Mouse (Mus musculus) lung, postnatal 0 days (tissue): Measurements from ENCODE around the gene Kcnh4.

Source experiments
- CTCF ChIP-seq: IDR thresholded peaks from 2 replicates; pipeline ENCODE4 v1.5.1; 2016; ENCODE audit warnings: antibody characterized with exemption, mild to moderate bottlenecking
- EP300 ChIP-seq: IDR thresholded peaks from 2 replicates; pipeline ENCODE4 v1.6.1; 2016; ENCODE audit warnings: antibody characterized with exemption, mild to moderate bottlenecking, control low read depth

- TF ChIP-seq EP300 (no peak), CTCF (no peak)
Observed at GRCm38 (mm10) chr11:100703366-100703765, 56.4 kb downstream of the Kcnh4 start.
